Mouse (Mus musculus) MEL (cell line): ENCODE results near the gene Sbno2. TPM values are rescaled to one million over a fixed set of nuclear protein-coding genes. Genes with fewer than 3 reads are reported as not detected.
A peak's percentile ranks its signal among the peaks of the same experiment; 100 is the strongest.

Source experiments
- DNase-seq: peaks from one replicate; pipeline ENCODE4 v3.0.0; 2011; ENCODE audit warnings: low read depth, low spot score
- H3K27ac ChIP-seq: 2 replicates; pipeline ENCODE4 v1.5.1; 2012; ENCODE audit warnings: low read depth, mild to moderate bottlenecking, control low read depth, low read length, moderate library complexity; ENCODE audit not compliant: control insufficient read depth
- H3K27me3 ChIP-seq, 2 experiments: fragments of 150-350 bp in 1 of 2; sonication (generic) in 1 of 2; 2 replicates each; pipeline ENCODE4 v1.6.1; 2012; ENCODE audit warnings: low read length in 2 of 2, mild to moderate bottlenecking in 2 of 2, improper control_type of control experiment in 1 of 2, moderate library complexity in 1 of 2; ENCODE audit not compliant: insufficient read depth in 2 of 2, control insufficient read depth in 1 of 2
- H3K36me3 ChIP-seq, 2 experiments: 2 replicates each; pipeline ENCODE4 v1.6.1; 2012 to 2014; ENCODE audit warnings: low read length in 2 of 2, improper control_type of control experiment in 1 of 2, inconsistent platforms in 1 of 2, mild to moderate bottlenecking in 1 of 2; ENCODE audit not compliant: insufficient read depth in 2 of 2, control insufficient read depth in 1 of 2
- H3K4me1 ChIP-seq, 2 experiments: fragments of 150-350 bp in 1 of 2; sonication (generic) in 1 of 2; 2 replicates each; pipeline ENCODE4 v1.6.1; 2012; ENCODE audit warnings: low read length in 2 of 2, improper control_type of control experiment in 1 of 2, mild to moderate bottlenecking in 1 of 2; ENCODE audit not compliant: insufficient read depth in 2 of 2, control insufficient read depth in 1 of 2
- H3K4me3 ChIP-seq, 2 experiments: fragments of 150-350 bp in 1 of 2; sonication (generic) in 1 of 2; 2 replicates each; pipeline ENCODE4 v1.5.1; 2012; ENCODE audit warnings: low read depth in 2 of 2, low read length in 2 of 2, mild to moderate bottlenecking in 2 of 2, moderate library complexity in 2 of 2, control low read depth in 1 of 2, improper control_type of control experiment in 1 of 2; ENCODE audit not compliant: control insufficient read depth in 1 of 2, insufficient read depth in 1 of 2
- H3K79me2 ChIP-seq: 2 replicates; pipeline ENCODE4 v1.6.1; 2012; ENCODE audit warnings: mild to moderate bottlenecking, low read length, moderate library complexity; ENCODE audit not compliant: control insufficient read depth, poor library complexity, insufficient read depth
- H3K9ac ChIP-seq: 2 replicates; pipeline ENCODE4 v1.6.1; 2012; ENCODE audit warnings: low read depth, mild to moderate bottlenecking, control low read depth, low read length, moderate library complexity; ENCODE audit not compliant: control insufficient read depth, poor library complexity, severe bottlenecking
- H3K9me3 ChIP-seq: fragments of 150-350 bp; sonication (generic); replicated peaks from 2 replicates; pipeline ENCODE4 v1.6.1; 2012; ENCODE audit warnings: mild to moderate bottlenecking, low read length, improper control_type of control experiment, moderate library complexity; ENCODE audit not compliant: insufficient read depth
- CHD2 ChIP-seq: IDR thresholded peaks from 2 replicates; pipeline ENCODE4 v1.6.1; 2011; ENCODE audit warnings: low read length, improper control_type of control experiment
- ETS1 ChIP-seq: IDR thresholded peaks from 2 replicates; pipeline ENCODE4 v1.6.1; 2012; ENCODE audit warnings: low read depth, mild to moderate bottlenecking, inconsistent platforms, low read length, improper control_type of control experiment, moderate library complexity
- GABPA ChIP-seq: IDR thresholded peaks from 2 replicates; pipeline ENCODE4 v1.6.1; 2012; ENCODE audit warnings: low read depth, mild to moderate bottlenecking, inconsistent platforms, low read length, improper control_type of control experiment, moderate library complexity
- KAT2A ChIP-seq: conservative IDR thresholded peaks from 2 replicates; pipeline ENCODE4 v1.6.1; 2012; ENCODE audit warnings: low read depth, low read length, improper control_type of control experiment, inconsistent platforms
- MAZ ChIP-seq: IDR thresholded peaks from 2 replicates; pipeline ENCODE4 v1.6.1; 2012; ENCODE audit warnings: low read depth, mild to moderate bottlenecking, inconsistent platforms, low read length, improper control_type of control experiment
- NRF1 ChIP-seq: IDR thresholded peaks from 2 replicates; pipeline ENCODE4 v1.6.1; 2014; ENCODE audit warnings: low read depth, mild to moderate bottlenecking, inconsistent platforms, low read length, improper control_type of control experiment, moderate library complexity; ENCODE audit not compliant: poor library complexity, insufficient read depth, severe bottlenecking
- POLR2AphosphoS2 ChIP-seq: IDR thresholded peaks from 2 replicates; pipeline ENCODE4 v1.6.1; 2011; ENCODE audit warnings: low read length, improper control_type of control experiment
- SIN3A ChIP-seq: IDR thresholded peaks from 2 replicates; pipeline ENCODE4 v1.6.1; 2012; ENCODE audit warnings: low read length, improper control_type of control experiment, inconsistent platforms
- USF1 ChIP-seq: IDR thresholded peaks from 2 replicates; pipeline ENCODE4 v1.6.1; 2014; ENCODE audit warnings: low read depth, mild to moderate bottlenecking, inconsistent platforms, low read length, improper control_type of control experiment, moderate library complexity
- ZNF384 ChIP-seq: IDR thresholded peaks from 2 replicates; pipeline ENCODE4 v1.6.1; 2012; ENCODE audit warnings: low read depth, mild to moderate bottlenecking, inconsistent platforms, low read length, improper control_type of control experiment
- polyA plus RNA-seq, 2 experiments: library from polyadenylated mRNA; stranded (reverse) in 1 of 2; unstranded in 1 of 2; fragments of >175 nt in 1 of 2; fragments of >200 nt in 1 of 2; gene quantifications; 2 replicates each; pipeline versions ENCODE4 v1.2.1 to v1.2.4; 2012; ENCODE audit warnings: low replicate concordance in 2 of 2, low read depth in 1 of 2; ENCODE audit not compliant: insufficient read length in 2 of 2, insufficient read depth in 1 of 2, missing spikeins in 1 of 2
- total RNA-seq: library from RNA; depleted of rRNA; stranded (reverse); fragments of 300-350 nt; gene quantifications from 2 replicates; pipeline ENCODE4 v1.2.3, GENCODE M21; 2012

Sbno2 gene
- total and polyA plus RNA-seq, 3 experiments, result 15.8 to 29.0 TPM; not detected in 1

GRCm38 (mm10) chr10:80141243-80141642, 35.9 kb upstream of the Sbno2 start (continued):
- TF ChIP-seq ETS1, result peak; percentile 88
- peak; percentile 97 for TF ChIP-seq POLR2AphosphoS2
- no peak; the same call in 1 of the 2 replicates for TF ChIP-seq KAT2A
- TF ChIP-seq USF1, result 0 out of 2 replicates have a peak, but pooled peaks have one; percentile 24

- peak; percentile 76 for DNase-seq
- H3K27me3 ChIP-seq, result no peaks in the 10 kb centered on the region
- peak within 1 kb of the TSS; percentile 89 for H3K9ac ChIP-seq
- H3K79me2 ChIP-seq, result peaks cover 29% of the 10 kb centered on the region
- no peaks in the 10 kb centered on the region for H3K9me3 ChIP-seq
- peak within 1 kb of the TSS; percentile 96 for H3K27ac ChIP-seq
- TF ChIP-seq ETS1 (0 out of 2 replicates have a peak, but pooled peaks have one; percentile 32), GABPA (no peak)
- TF ChIP-seq, all 39 proteins: peak for 1
- Histone ChIP-seq H3K4me1 (peaks cover 0 to 30% of the 10 kb centered on the region in 2 experiments; a peak in 3 of 4 replicates), H3K4me3 (peak within 1 kb of the TSS; percentile 77 to 80), H3K36me3 (peaks cover 0 to 10% of the 10 kb centered on the region in 2 experiments; a peak in 2 of 4 replicates)
These were observed 35.3 kb upstream of the Sbno2 start, which contains the start of gene Cbarp for GRCm38 (mm10) chr10:80140666-80141035. Cbarp (minus strand) TSS chr10:80140835.

- Histone ChIP-seq H3K27me3 (no peaks in the 10 kb centered on the region), H3K36me3 (peaks cover 0 to 8% of the 10 kb centered on the region in 2 experiments; a peak in 2 of 4 replicates), H3K9me3 (no peaks in the 10 kb centered on the region), H3K4me3 (peak overlapping the region; percentile 74 to 80), H3K27ac (peak overlapping the region; percentile 96), H3K9ac (peak overlapping the region; percentile 89), H3K4me1 (peaks cover 0 to 25% of the 10 kb centered on the region in 2 experiments; a peak in 3 of 4 replicates), H3K79me2 (peaks cover 29% of the 10 kb centered on the region)
- DNase-seq, result peak; percentile 38
- TF ChIP-seq CHD2, result no peak
- peak; percentile 51; the same call in 1 of the 2 replicates for TF ChIP-seq ZNF384
These were observed 34.7 kb upstream of the Sbno2 start for GRCm38 (mm10) chr10:80139975-80140665.

GRCm38 (mm10) chr10:80139439-80139775, 34.0 kb upstream of the Sbno2 start:
- Histone ChIP-seq H3K27ac (peak overlapping the region; percentile 96), H3K9ac (peak overlapping the region; percentile 89), H3K9me3 (no peaks in the 10 kb centered on the region), H3K79me2 (peaks cover 28% of the 10 kb centered on the region), H3K4me1 (peaks cover 0 to 23% of the 10 kb centered on the region in 2 experiments; a peak in 3 of 4 replicates), H3K36me3 (peaks cover 0 to 8% of the 10 kb centered on the region in 2 experiments; a peak in 2 of 4 replicates), H3K4me3 (peak overlapping the region; percentile 76 to 77), H3K27me3 (no peaks in the 10 kb centered on the region)
- TF ChIP-seq SIN3A (peak; percentile 30; the same call in 1 of the 2 replicates), CHD2 (no peak), MAZ (0 out of 2 replicates have a peak, but pooled peaks have one; percentile 94), NRF1 (0 out of 2 replicates have a peak, but pooled peaks have one; percentile 0)
- peak; percentile 78 for DNase-seq
